Mouse (Mus musculus) intestine, embryonic 16.5 days (tissue): ENCODE measurements around the gene Mri1. TPM values are rescaled to one million over a fixed set of nuclear protein-coding genes. Genes with fewer than 3 reads are reported as not detected.

Experiments
- ATAC-seq: fragments of 200-750 bp; cut with Nextera tagmentation; 2 replicates; pipeline ENCODE4 v1.8.0; 2017; ENCODE audit warnings: moderate TSS enrichment, moderate library complexity
- H3K27ac ChIP-seq: fragments of 300-500 bp; sonication (generic); 2 replicates; pipeline ENCODE4 v1.5.1; 2014; ENCODE audit warnings: mild to moderate bottlenecking, low read length
- H3K27me3 ChIP-seq: fragments of 300-500 bp; sonication (generic); replicated peaks from 2 replicates; pipeline ENCODE4 v1.6.1; 2014; ENCODE audit warnings: low read length, control low read depth, mixed read lengths; ENCODE audit not compliant: control insufficient read depth, insufficient read depth
- H3K36me3 ChIP-seq: fragments of 300-500 bp; sonication (generic); 2 replicates; pipeline ENCODE4 v1.6.1; 2014; ENCODE audit warnings: low read length, control low read depth; ENCODE audit not compliant: control insufficient read depth, insufficient read depth
- H3K4me1 ChIP-seq: fragments of 300-500 bp; sonication (generic); 2 replicates; pipeline ENCODE4 v1.6.1; 2014; ENCODE audit warnings: low read length, control low read depth, mixed read lengths; ENCODE audit not compliant: control insufficient read depth, insufficient read depth
- H3K4me2 ChIP-seq: fragments of 300-500 bp; sonication (generic); 2 replicates; pipeline ENCODE4 v1.6.1; 2014; ENCODE audit warnings: low read depth, low read length, control low read depth
- H3K4me3 ChIP-seq: fragments of 300-500 bp; sonication (generic); 2 replicates; pipeline ENCODE4 v1.5.1; 2014; ENCODE audit warnings: mild to moderate bottlenecking, low read length
- H3K9ac ChIP-seq: fragments of 300-500 bp; sonication (generic); 2 replicates; pipeline ENCODE4 v1.6.1; 2014; ENCODE audit warnings: low read depth, low read length
- H3K9me3 ChIP-seq: fragments of 300-500 bp; sonication (generic); 2 replicates; pipeline ENCODE4 v1.6.1; 2016; ENCODE audit warnings: low read length, control low read depth; ENCODE audit not compliant: control insufficient read depth
- whole genome bisulfite sequencing: fragments of 180-500 bp; shearing (Covaris S2); extraction: QIAGEN DNeasy Blood & Tissue Kit; methylation state at CpG from one replicate; pipeline ENCODE4 v1.1.7; 2014; 5-methylcytosine and 5-hydroxymethylcytosine counted together
- polyA plus RNA-seq: library from polyadenylated mRNA; unstranded; fragments of >200 nt; fragmentation: Nextera tagmentation; extraction: Ambion mirVana; gene quantifications from 2 replicates; pipeline ENCODE4 v1.2.1, GENCODE M21; 2015

The Mri1 gene
- polyA plus RNA-seq, 1 experiment from 2014 or later: 77.1 TPM

DNA sequence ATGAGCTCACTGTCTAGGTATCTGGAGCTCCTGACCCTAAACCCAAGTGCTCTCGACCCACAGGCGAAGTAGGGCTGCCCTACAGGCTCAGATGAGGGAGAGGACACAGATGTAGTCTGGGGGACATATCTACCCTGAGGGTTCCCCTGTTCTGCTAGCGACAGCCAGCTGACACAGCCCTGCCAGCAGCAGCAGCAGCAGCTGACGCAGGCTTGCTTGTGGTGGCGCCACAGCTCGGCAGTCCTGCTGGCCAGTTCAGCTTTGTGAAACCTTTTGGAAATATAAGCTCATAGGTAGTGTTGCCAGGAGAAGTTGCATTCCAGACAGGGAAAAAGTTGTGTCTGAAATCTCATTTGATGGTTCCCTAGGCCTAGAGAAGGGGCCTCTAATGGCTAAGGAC lies 16.0 kb downstream of the Mri1 start:
- H3K9ac ChIP-seq: no peak overlapping the region
- H3K4me1 ChIP-seq: peaks cover 7% of the 10 kb centered on the region
- WGBS: 53% methylated on average over 6 of the region's 6 CpGs
- H3K36me3 ChIP-seq: peaks cover 8% of the 10 kb centered on the region; the same call in 1 of the 2 replicates
- no peak overlapping the region for H3K4me2 ChIP-seq
- ATAC-seq: no peak
- H3K27me3 ChIP-seq: no peaks in the 10 kb centered on the region
- no peak overlapping the region for H3K4me3 ChIP-seq
- no peak overlapping the region for H3K27ac ChIP-seq
- no peaks in the 10 kb centered on the region for H3K9me3 ChIP-seq

- H3K36me3 ChIP-seq: no peaks in the 10 kb centered on the region
Measured at GRCm38 (mm10) chr8:84237542-84238229, 19.4 kb downstream of the Mri1 start.

GRCm38 (mm10) chr8:84236998-84237473 lies 20.1 kb downstream of the Mri1 start, which contains the start of gene Zswim4:
TSS of gene Zswim4 (minus strand) at chr8:84237055.
- WGBS: under 1% methylated on average over 35 of the region's 35 CpGs
- no peaks in the 10 kb centered on the region for H3K9me3 ChIP-seq
- peaks cover 13% of the 10 kb centered on the region for H3K4me1 ChIP-seq
- peak within 1 kb of the TSS; percentile 92 for H3K4me2 ChIP-seq
- H3K36me3 ChIP-seq: no peaks in the 10 kb centered on the region
- peak within 1 kb of the TSS; percentile 93 for H3K4me3 ChIP-seq
- no peaks in the 10 kb centered on the region for H3K27me3 ChIP-seq
- peak within 1 kb of the TSS; percentile 97 for H3K9ac ChIP-seq
- peak within 1 kb of the TSS; percentile 74 for H3K27ac ChIP-seq
- peak; percentile 99 for ATAC-seq

More at GRCm38 (mm10) chr8:84237542-84238229, 19.4 kb downstream of the Mri1 start:
- Histone ChIP-seq H3K27ac (peak overlapping the region; percentile 74), H3K27me3 (no peaks in the 10 kb centered on the region), H3K4me1 (peaks cover 13% of the 10 kb centered on the region), H3K9ac (peak overlapping the region; percentile 76), H3K4me3 (peak overlapping the region; percentile 66), H3K4me2 (peak overlapping the region; percentile 76), H3K9me3 (no peaks in the 10 kb centered on the region)
- WGBS: 15% methylated on average over 19 of the region's 19 CpGs
- peak; percentile 4; the same call in 1 of the 2 replicates for ATAC-seq

GRCm38 (mm10) chr8:84236410-84236997 lies 20.6 kb downstream of the Mri1 start:
- ATAC-seq: peak; percentile 7
- H3K4me2 ChIP-seq: peak overlapping the region; percentile 92
- under 1% methylated on average over 29 of the region's 30 CpGs for WGBS

DNA sequence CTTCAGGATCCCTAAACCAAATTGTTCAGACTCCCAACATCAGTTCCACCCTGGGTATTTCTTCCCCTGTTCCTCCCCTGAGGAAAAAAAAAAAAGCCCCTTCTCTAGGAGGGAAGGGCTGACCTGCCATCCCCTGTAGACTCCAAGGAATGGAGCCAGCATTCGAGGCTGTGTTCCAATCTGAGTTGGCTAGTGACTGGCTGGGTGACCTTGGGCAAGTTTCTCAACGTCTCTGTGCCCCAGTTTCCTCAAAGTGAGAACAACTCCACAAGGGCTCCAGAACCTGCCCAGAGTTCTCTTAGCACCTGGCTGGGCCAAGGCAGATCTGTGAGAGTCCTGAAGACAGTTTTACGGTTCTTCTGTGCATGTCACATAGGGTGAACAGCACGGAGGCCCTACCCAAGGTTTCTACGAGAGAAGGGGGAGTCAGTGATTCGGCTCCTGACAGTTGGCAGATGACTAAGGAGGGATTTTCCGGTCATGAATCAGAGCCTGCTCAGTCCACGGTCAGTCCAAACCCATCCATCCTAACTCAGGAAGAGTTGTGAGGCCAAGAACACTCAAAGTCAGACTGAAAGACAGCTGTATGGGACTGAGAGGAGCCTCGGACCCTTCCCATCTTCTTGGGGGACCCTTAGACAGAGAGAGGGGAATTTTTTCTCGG lies 21.2 kb downstream of the Mri1 start:
- no peak for ATAC-seq
- Histone ChIP-seq H3K4me1 (peaks cover 13% of the 10 kb centered on the region), H3K27ac (peak overlapping the region; percentile 37; the same call in 1 of the 2 replicates), H3K4me3 (peak overlapping the region; percentile 93), H3K9me3 (no peaks in the 10 kb centered on the region), H3K9ac (peak overlapping the region; percentile 97), H3K36me3 (no peaks in the 10 kb centered on the region), H3K4me2 (peak overlapping the region; percentile 92), H3K27me3 (no peaks in the 10 kb centered on the region)
- 20% methylated on average over 10 of the region's 10 CpGs for WGBS

More at GRCm38 (mm10) chr8:84236410-84236997, 20.6 kb downstream of the Mri1 start:
- Histone ChIP-seq H3K36me3 (no peaks in the 10 kb centered on the region), H3K27ac (peak overlapping the region; percentile 37), H3K4me1 (peaks cover 13% of the 10 kb centered on the region), H3K4me3 (peak overlapping the region; percentile 93), H3K27me3 (no peaks in the 10 kb centered on the region), H3K9me3 (no peaks in the 10 kb centered on the region), H3K9ac (peak overlapping the region; percentile 97)

DNA sequence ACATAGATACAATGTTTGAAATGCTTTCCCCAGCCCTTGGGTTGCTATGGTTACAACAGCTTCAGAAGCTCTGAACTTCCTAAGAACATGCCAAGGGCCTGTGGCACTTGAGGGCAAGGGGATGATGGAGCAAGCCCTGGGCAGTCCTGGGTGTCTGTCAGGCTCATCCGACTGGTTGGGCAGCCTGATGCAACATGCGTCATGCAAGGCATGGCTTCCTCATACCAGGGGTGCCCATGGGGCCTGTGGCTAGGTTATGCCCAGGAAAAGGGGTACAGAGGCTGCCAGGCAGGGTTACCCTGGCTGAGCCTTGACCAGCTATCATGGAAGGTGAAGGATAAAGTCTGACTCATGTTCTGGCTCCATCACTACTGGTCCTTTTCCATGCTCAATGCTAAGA lies 24.1 kb downstream of the Mri1 start:
- H3K27ac ChIP-seq: no peak overlapping the region
- H3K9ac ChIP-seq: no peak overlapping the region
- WGBS: 78% methylated on average over 2 of the region's 2 CpGs
- peaks cover 6% of the 10 kb centered on the region; the same call in 1 of the 2 replicates for H3K36me3 ChIP-seq
- H3K9me3 ChIP-seq: no peaks in the 10 kb centered on the region
- H3K4me1 ChIP-seq: peaks cover 13% of the 10 kb centered on the region
- H3K4me2 ChIP-seq: no peak overlapping the region
- no peaks in the 10 kb centered on the region for H3K27me3 ChIP-seq
- ATAC-seq: no peak
- no peak overlapping the region for H3K4me3 ChIP-seq

- Histone ChIP-seq H3K4me1 (peaks cover 1% of the 10 kb centered on the region), H3K27me3 (no peaks in the 10 kb centered on the region), H3K36me3 (peaks cover 8% of the 10 kb centered on the region; the same call in 1 of the 2 replicates), H3K27ac (no peak overlapping the region), H3K9me3 (no peaks in the 10 kb centered on the region), H3K9ac (no peak overlapping the region), H3K4me2 (no peak overlapping the region), H3K4me3 (no peak overlapping the region)
- no peak for ATAC-seq
- WGBS: 80% methylated on average over 17 of the region's 17 CpGs
Measured at GRCm38 (mm10) chr8:84230735-84231134, 26.4 kb downstream of the Mri1 start.

- H3K4me3 ChIP-seq: no peak overlapping the region
- no peaks in the 10 kb centered on the region; the same call in 1 of the 2 replicates for H3K4me1 ChIP-seq
- no peak for ATAC-seq
- no peak overlapping the region for H3K27ac ChIP-seq
- H3K9me3 ChIP-seq: no peaks in the 10 kb centered on the region
- peaks cover 16% of the 10 kb centered on the region for H3K36me3 ChIP-seq
- H3K9ac ChIP-seq: no peak overlapping the region
- no peaks in the 10 kb centered on the region for H3K27me3 ChIP-seq
- no peak overlapping the region for H3K4me2 ChIP-seq
- WGBS: 78% methylated on average over 21 of the region's 21 CpGs
Measured at GRCm38 (mm10) chr8:84223322-84224029, 33.6 kb downstream of the Mri1 start.
